Mouse (Mus musculus) erythroblast, embryonic 14.5 days (primary cell): ENCODE data around the gene Mrm1.

Source experiments
- GATA1 ChIP-seq: IDR thresholded peaks from 2 replicates; pipeline ENCODE4 v1.6.1; 2012; ENCODE audit warnings: low read length, inconsistent platforms, mixed read lengths
- TAL1 ChIP-seq: IDR thresholded peaks from 3 replicates; pipeline ENCODE4 v1.6.1; 2012; ENCODE audit warnings: low read length, inconsistent platforms, mixed read lengths

DNA sequence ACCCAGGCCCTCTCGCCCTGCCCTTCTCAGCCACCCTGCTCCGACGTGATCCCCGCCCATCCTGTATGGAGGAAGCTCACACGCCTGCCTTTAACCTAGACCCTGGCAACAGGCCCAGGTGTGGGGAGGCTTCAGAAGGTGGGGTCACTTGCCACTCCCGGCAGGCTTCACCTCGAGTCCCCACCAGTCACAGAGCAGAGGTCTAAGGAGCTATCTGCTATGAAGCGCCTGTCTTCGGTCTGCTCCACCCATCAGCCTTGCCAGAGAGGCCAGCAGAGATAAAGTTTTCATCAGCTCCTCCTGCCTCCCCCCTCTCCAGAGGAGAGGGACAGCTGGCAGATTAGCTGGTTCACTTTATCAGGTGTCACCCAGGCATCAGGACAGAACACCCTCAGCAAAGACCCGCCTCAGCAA is 4.2 kb upstream of the Mrm1 start:
- peak; percentile 99 for TF ChIP-seq GATA1
- peak; percentile 96 for TF ChIP-seq TAL1
